Mouse (Mus musculus) CD4-positive, CD25-positive, alpha-beta regulatory T cell, adult 4 months (primary cell): ENCODE measurements around the gene Bank1. TPM values are rescaled to one million over a fixed set of nuclear protein-coding genes. Genes with fewer than 3 reads are reported as not detected.
"Not testable (repeated sequence)": the region's sequence is repeated elsewhere in the genome, so short reads cannot be mapped to it uniquely, and the experiment has no call there.

ENCODE experiments used
- ATAC-seq: one replicate; pipeline ENCODE4 v1.8.0; 2017
- polyA plus RNA-seq, 2 experiments: library from polyadenylated mRNA; unstranded; fragments of 100-300 nt; shearing (Covaris generic); gene quantifications; one replicate each; pipeline ENCODE4 v1.2.1; 2017

Bank1 gene
- polyA plus RNA-seq: 10 to 100 TPM in 1 of 2 experiments, 1 to 10 TPM in 1; 7.1 to 13.9 TPM

- no peak for ATAC-seq
Measured at GRCm38 (mm10) chr3:136325783-136326182, at the start of gene Bank1. Gene Bank1 (minus strand): TSS chr3:136326066.

- no peak for ATAC-seq
Measured at GRCm38 (mm10) chr3:136369916-136370315, 44.0 kb upstream of the Bank1 start.

GRCm38 (mm10) chr3:136369466-136369865 is 43.6 kb upstream of the Bank1 start:
- no peak for ATAC-seq

- ATAC-seq: no peak
Measured at GRCm38 (mm10) chr3:136368505-136368999, 42.7 kb upstream of the Bank1 start.

GRCm38 (mm10) chr3:136349690-136350089 is 23.8 kb upstream of the Bank1 start:
- no peak for ATAC-seq

- ATAC-seq: no peak
Measured at GRCm38 (mm10) chr3:136348611-136349010, 22.7 kb upstream of the Bank1 start.

- no peak for ATAC-seq
Measured at GRCm38 (mm10) chr3:136347277-136347676, 21.4 kb upstream of the Bank1 start.

GRCm38 (mm10) chr3:136341911-136342310 is 16.0 kb upstream of the Bank1 start:
- ATAC-seq: no peak

GRCm38 (mm10) chr3:136339896-136340295 is 14.0 kb upstream of the Bank1 start:
- ATAC-seq: no peak

- no peak for ATAC-seq
Measured at GRCm38 (mm10) chr3:136331135-136331534, 5.3 kb upstream of the Bank1 start.

- ATAC-seq: no peak
Measured at GRCm38 (mm10) chr3:136330043-136330442, 4.2 kb upstream of the Bank1 start.

GRCm38 (mm10) chr3:136329133-136329532 is 3.3 kb upstream of the Bank1 start:
- ATAC-seq: no peak

- not testable (repeated sequence) for ATAC-seq
Measured at GRCm38 (mm10) chr3:136324716-136325115, 1.1 kb downstream of the Bank1 start.

- ATAC-seq: no peak
Measured at GRCm38 (mm10) chr3:136321936-136322335, 3.9 kb downstream of the Bank1 start.

- no peak for ATAC-seq
Measured at GRCm38 (mm10) chr3:136308487-136308886, 17.4 kb downstream of the Bank1 start.

- ATAC-seq: no peak
Measured at GRCm38 (mm10) chr3:136306564-136307158, 19.2 kb downstream of the Bank1 start.

- ATAC-seq: no peak
Measured at GRCm38 (mm10) chr3:136302541-136302940, 23.3 kb downstream of the Bank1 start.

- ATAC-seq: not testable (repeated sequence)
Measured at GRCm38 (mm10) chr3:136300810-136301209, 25.1 kb downstream of the Bank1 start.

- ATAC-seq: no peak
Measured at GRCm38 (mm10) chr3:136297355-136297754, 28.5 kb downstream of the Bank1 start.

GRCm38 (mm10) chr3:136295250-136295649 is 30.6 kb downstream of the Bank1 start:
- ATAC-seq: no peak

GRCm38 (mm10) chr3:136287883-136288282 is 38.0 kb downstream of the Bank1 start:
- ATAC-seq: no peak

- ATAC-seq: no peak
Measured at GRCm38 (mm10) chr3:136264969-136265595, 60.8 kb downstream of the Bank1 start.

GRCm38 (mm10) chr3:136257761-136258160 is 68.1 kb downstream of the Bank1 start:
- ATAC-seq: no peak

GRCm38 (mm10) chr3:136254713-136255112 is 71.2 kb downstream of the Bank1 start:
- ATAC-seq: no peak
